Mouse (Mus musculus) liver, postnatal 0 days (tissue): ENCODE data around the gene Nsd1.

Source experiments
- CTCF ChIP-seq: sonication (generic); IDR thresholded peaks from 2 replicates; pipeline ENCODE4 v1.5.1; 2016; ENCODE audit warnings: antibody characterized with exemption, low read depth
- EP300 ChIP-seq: IDR thresholded peaks from 2 replicates; pipeline ENCODE4 v1.6.1; 2016; ENCODE audit warnings: antibody characterized with exemption, low read depth, mild to moderate bottlenecking

GRCm38 (mm10) chr13:55213138-55213806 is 3.7 kb downstream of the Nsd1 start:
- TF ChIP-seq CTCF: no peak
- no peak for TF ChIP-seq EP300
